Mouse (Mus musculus): ENCODE data around the gene Fam24b. TPM values are rescaled to one million over a fixed set of nuclear protein-coding genes. Genes with fewer than 3 reads are reported as not detected.

The Fam24b gene
- polyA plus RNA-seq (2014; fragmentation: Nextera tagmentation; extraction: Ambion mirVana): 0.42 TPM in 1 of 2 replicates, not detected in the other

DNA sequence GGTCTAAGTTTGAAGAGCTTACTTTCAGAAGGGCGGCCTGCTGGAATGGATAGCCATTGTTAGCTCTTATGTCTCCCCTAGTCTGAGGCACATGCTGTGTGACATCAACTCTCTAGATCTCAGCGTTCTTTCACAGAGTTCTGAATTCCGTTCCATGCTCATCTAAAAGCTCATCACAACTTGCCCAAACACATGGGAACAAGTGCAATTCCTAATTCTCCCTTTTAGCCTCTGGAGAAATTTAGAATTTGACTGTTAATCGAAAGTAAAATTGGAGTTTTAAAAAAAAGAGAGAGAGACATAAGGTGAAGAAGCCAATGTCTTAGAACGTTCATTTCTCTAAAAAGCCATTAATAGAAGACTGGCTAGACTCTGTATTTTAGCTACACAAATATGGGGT is at the start of gene Fam24b:
Gene Fam24b, minus strand, starts transcription at position 101 of the 400 bp plus-strand sequence.
- Histone ChIP-seq H3K27ac (ENCODE audit: low read depth) (no peak within 1 kb of the TSS), H3K27me3 (replicated peaks; ENCODE audit: control insufficient read depth, insufficient read depth, low read length) (no peaks in the 10 kb centered on the region), H3K9me3 (ENCODE audit: control insufficient read depth, low read length) (no peaks in the 10 kb centered on the region), H3K4me1 (replicated peaks; ENCODE audit: control insufficient read depth, insufficient read depth, low read length) (no peaks in the 10 kb centered on the region), H3K9ac (ENCODE audit: low read length) (no peak within 1 kb of the TSS), H3K4me2 (ENCODE audit: low read length) (no peak within 1 kb of the TSS), H3K36me3 (ENCODE audit: control insufficient read depth, insufficient read depth, low read length) (no peaks in the 10 kb centered on the region), H3K4me3 (ENCODE audit: low read depth, low read length) (no peak within 1 kb of the TSS)
- no peak for ATAC-seq (replicated peaks; ENCODE audit: low FRiP score, low TSS enrichment, low read depth)
- 88% methylated on average over 5 of the region's 5 CpGs for WGBS
- DNase-seq (ENCODE audit: low spot score): no peak

DNA sequence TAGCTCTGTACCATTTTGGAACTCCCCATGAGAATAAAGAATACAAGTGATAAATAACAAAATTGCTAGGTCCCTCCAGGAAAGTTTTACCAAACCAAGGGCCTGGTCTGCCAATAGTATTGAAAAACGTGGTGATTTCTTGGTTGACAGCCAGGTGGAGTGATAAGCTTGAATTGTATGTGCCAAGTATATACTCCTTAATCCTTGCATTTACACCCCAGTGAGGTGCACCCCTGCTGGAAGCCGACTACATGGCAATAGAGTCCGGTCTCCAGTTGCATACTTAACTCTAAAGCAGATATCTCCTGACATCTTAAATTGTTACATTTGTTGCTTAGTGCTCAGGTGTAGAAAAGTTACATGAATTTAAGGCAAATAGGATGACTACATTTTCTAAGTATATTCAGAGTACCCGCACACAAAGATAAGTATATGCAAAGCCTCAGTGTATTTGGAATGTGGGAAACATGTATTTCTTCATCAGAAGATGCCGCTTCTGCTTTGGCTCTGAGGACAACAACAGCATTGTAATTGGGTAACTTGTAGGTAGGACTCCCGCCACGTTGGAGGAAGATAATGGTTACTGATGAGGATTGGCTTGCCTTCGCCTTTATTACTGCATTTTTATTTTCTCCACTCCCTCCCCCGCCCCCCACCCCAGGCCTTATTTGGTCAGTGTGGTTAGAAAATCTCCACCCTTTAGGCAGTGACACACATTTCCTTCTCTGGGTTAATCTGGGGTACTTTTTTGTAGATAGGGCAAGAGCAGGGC is 42.8 kb upstream of the Fam24b start:
- peaks cover 5% of the 10 kb centered on the region for H3K4me1 ChIP-seq (replicated peaks; ENCODE audit: control insufficient read depth, insufficient read depth, low read length)
- no peaks in the 10 kb centered on the region for H3K9me3 ChIP-seq (ENCODE audit: control insufficient read depth, low read length)
- H3K27me3 ChIP-seq (replicated peaks; ENCODE audit: control insufficient read depth, insufficient read depth, low read length): no peaks in the 10 kb centered on the region
- no peak for DNase-seq (ENCODE audit: low spot score)
- ATAC-seq (replicated peaks; ENCODE audit: low FRiP score, low TSS enrichment, low read depth): no peak
- H3K4me2 ChIP-seq (ENCODE audit: low read length): peak overlapping the region; percentile 65
- H3K36me3 ChIP-seq (ENCODE audit: control insufficient read depth, insufficient read depth, low read length): peaks cover 12% of the 10 kb centered on the region; the same call in 1 of the 2 replicates
- H3K27ac ChIP-seq (ENCODE audit: low read depth): peak overlapping the region; percentile 96
- peak overlapping the region; percentile 80 for H3K9ac ChIP-seq (ENCODE audit: low read length)
- 73% methylated on average over 9 of the region's 9 CpGs for WGBS
- H3K4me3 ChIP-seq (ENCODE audit: low read depth, low read length): peak overlapping the region; percentile 73

DNA sequence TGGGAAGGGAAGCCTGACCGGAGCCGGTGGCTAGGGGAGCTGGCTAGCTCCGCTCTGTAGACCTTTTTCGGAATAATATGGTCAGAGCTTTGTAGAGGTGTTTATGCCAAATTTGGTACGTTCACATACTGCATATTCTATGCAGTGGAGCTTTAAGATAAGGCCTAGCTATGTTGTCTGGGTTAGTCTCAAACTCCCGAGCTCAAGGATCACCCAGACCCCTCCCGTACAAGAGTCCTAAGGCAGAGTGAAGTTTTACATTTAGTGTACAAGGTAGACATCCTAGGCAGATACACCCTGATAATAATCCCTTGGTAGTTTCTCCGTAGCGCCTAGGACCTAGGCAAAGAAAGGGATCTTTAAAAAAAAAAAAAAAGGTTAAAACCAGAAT is 42.1 kb upstream of the Fam24b start:
- H3K27me3 ChIP-seq (replicated peaks; ENCODE audit: control insufficient read depth, insufficient read depth, low read length): no peaks in the 10 kb centered on the region
- H3K9ac ChIP-seq (ENCODE audit: low read length): peak overlapping the region; percentile 80
- peak overlapping the region; percentile 73 for H3K4me3 ChIP-seq (ENCODE audit: low read depth, low read length)
- peak overlapping the region; percentile 65 for H3K4me2 ChIP-seq (ENCODE audit: low read length)
- H3K4me1 ChIP-seq (replicated peaks; ENCODE audit: control insufficient read depth, insufficient read depth, low read length): peaks cover 5% of the 10 kb centered on the region
- peak; percentile 45; the same call in 1 of the 2 replicates for ATAC-seq (replicated peaks; ENCODE audit: low FRiP score, low TSS enrichment, low read depth)
- H3K36me3 ChIP-seq (ENCODE audit: control insufficient read depth, insufficient read depth, low read length): peaks cover 12% of the 10 kb centered on the region; the same call in 1 of the 2 replicates
- H3K9me3 ChIP-seq (ENCODE audit: control insufficient read depth, low read length): no peaks in the 10 kb centered on the region
- peak overlapping the region; percentile 96 for H3K27ac ChIP-seq (ENCODE audit: low read depth)
- DNase-seq (ENCODE audit: low spot score): no peak
- WGBS: 7% methylated on average over 9 of the region's 9 CpGs

DNA sequence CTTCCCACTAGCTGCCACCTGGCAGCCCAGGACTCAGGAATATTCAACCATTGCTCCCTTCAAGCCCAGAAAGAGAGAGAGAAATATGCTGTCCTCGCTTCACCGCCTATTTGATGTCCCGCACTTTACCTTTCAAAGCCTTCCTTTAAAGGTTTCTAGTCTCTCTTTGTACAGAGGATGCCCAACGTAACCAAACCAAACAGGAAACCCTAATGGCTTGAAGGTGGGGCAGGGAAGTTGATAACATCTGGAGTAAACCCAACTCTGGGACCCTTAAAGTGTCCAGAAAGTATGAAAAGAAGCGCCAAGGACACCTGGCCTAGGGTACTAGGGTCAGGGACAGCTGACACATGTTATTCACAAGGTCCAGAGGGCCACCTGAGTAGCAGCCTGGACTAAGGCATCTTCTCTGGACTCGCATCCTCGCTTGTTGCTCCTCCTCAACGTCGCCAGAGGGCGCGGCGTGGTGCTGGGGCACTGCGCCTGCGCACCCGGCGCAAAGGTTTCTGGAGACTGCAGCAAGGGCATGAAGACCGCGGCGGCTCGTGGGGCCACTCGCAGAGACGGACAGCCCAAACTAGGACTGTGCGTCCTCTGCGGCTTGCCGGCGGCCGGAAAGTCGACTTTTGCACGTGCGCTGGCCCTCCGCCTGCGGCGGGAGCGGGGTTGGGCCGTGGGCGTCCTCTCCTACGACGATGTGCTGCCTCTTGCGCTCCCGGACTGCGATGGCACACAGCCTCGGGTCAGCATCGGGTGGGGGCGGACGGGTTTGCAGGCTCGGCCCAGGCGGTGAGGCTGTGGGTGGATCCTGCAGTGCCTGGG is 41.5 kb upstream of the Fam24b start, which contains the start of gene Pstk:
Gene Pstk, plus strand, starts transcription at position 494 of the 822 bp plus-strand sequence.
- DNase-seq (ENCODE audit: low spot score) (peak; percentile 92), ATAC-seq (replicated peaks; ENCODE audit: low FRiP score, low TSS enrichment, low read depth) (peak; percentile 97)
- Histone ChIP-seq H3K27me3 (replicated peaks; ENCODE audit: control insufficient read depth, insufficient read depth, low read length) (no peaks in the 10 kb centered on the region), H3K9me3 (ENCODE audit: control insufficient read depth, low read length) (no peaks in the 10 kb centered on the region), H3K36me3 (ENCODE audit: control insufficient read depth, insufficient read depth, low read length) (peaks cover 12% of the 10 kb centered on the region; the same call in 1 of the 2 replicates), H3K4me2 (ENCODE audit: low read length) (peak within 1 kb of the TSS; percentile 65), H3K9ac (ENCODE audit: low read length) (peak within 1 kb of the TSS; percentile 80), H3K27ac (ENCODE audit: low read depth) (peak within 1 kb of the TSS; percentile 96), H3K4me3 (ENCODE audit: low read depth, low read length) (peak within 1 kb of the TSS; percentile 73), H3K4me1 (replicated peaks; ENCODE audit: control insufficient read depth, insufficient read depth, low read length) (peaks cover 5% of the 10 kb centered on the region)
- WGBS: 5% methylated on average over 41 of the region's 47 CpGs

DNA sequence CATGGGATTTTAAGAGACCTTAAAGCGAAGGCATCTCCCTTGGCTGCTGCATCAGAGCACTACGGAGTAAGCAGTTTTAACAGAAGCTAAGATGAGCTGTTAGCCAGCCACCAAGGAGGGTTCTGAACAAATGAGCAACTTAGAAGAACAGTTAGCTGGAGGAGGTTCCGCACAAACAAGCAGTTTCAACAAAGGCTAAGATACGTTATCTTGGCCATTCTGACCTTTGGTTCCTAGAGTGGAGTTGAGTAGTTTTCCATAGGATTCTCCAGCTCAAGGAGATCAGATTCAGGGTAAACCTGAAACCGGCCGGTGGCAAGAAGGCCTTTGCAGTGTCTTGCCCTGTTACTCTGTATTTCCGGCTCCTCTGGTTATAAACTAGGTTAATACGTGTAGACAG is 34.8 kb upstream of the Fam24b start:
- Histone ChIP-seq H3K4me2 (ENCODE audit: low read length) (no peak overlapping the region), H3K36me3 (ENCODE audit: control insufficient read depth, insufficient read depth, low read length) (peaks cover 10% of the 10 kb centered on the region), H3K9me3 (ENCODE audit: control insufficient read depth, low read length) (no peaks in the 10 kb centered on the region), H3K27ac (ENCODE audit: low read depth) (0 out of 2 replicates have a peak overlapping the region, but pooled peaks have one; percentile 9), H3K27me3 (replicated peaks; ENCODE audit: control insufficient read depth, insufficient read depth, low read length) (no peaks in the 10 kb centered on the region), H3K4me1 (replicated peaks; ENCODE audit: control insufficient read depth, insufficient read depth, low read length) (peaks cover 15% of the 10 kb centered on the region), H3K9ac (ENCODE audit: low read length) (no peak overlapping the region), H3K4me3 (ENCODE audit: low read depth, low read length) (no peak overlapping the region)
- DNase-seq (ENCODE audit: low spot score) (no peak), ATAC-seq (replicated peaks; ENCODE audit: low FRiP score, low TSS enrichment, low read depth) (no peak)
- 75% methylated on average over 8 of the region's 8 CpGs for WGBS

DNA sequence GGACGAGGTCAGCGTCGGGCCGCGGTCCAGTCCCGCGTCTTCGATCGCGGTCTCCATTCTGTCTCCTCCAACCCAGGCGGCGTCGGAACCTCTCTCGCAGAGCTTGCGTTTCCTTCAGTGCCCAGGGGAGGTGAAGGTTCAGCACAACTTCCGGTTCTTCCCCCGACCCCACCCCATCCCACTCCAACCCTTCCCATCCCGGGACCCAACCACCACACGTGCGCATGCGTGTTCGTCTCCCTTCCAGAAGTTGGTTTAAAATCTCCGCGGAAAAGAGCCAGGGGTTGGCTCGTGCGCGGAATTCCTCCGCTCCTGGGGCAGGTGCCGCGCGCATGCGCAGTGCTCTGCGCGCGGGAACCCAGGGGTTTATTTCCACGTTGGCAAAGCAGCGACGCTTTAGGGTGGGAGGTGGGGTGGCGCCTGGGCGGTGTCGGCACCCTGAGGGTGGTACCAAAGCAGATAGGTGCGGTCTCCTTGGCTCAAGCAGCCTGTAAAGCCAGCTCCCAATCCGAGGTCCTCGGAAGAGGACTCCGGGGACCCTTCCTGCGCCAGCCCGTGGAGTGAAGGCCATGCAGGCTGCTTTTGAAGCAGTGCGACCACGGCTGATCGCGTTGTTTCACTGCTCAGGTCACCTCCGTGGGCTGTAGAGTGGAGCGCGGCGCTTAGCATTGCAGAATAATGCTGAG is 33.4 kb upstream of the Fam24b start, which contains the start of gene 2310057M21Rik:
Gene 2310057M21Rik, minus strand, starts transcription at position 145 of the 686 bp plus-strand sequence.
- peaks cover 15% of the 10 kb centered on the region for H3K4me1 ChIP-seq (replicated peaks; ENCODE audit: control insufficient read depth, insufficient read depth, low read length)
- H3K9ac ChIP-seq (ENCODE audit: low read length): peak within 1 kb of the TSS; percentile 82
- peak within 1 kb of the TSS; percentile 85 for H3K27ac ChIP-seq (ENCODE audit: low read depth)
- DNase-seq (ENCODE audit: low spot score): peak; percentile 94
- H3K4me2 ChIP-seq (ENCODE audit: low read length): peak within 1 kb of the TSS; percentile 64
- peak within 1 kb of the TSS; percentile 75 for H3K4me3 ChIP-seq (ENCODE audit: low read depth, low read length)
- WGBS: under 1% methylated on average over 55 of the region's 55 CpGs
- no peaks in the 10 kb centered on the region for H3K27me3 ChIP-seq (replicated peaks; ENCODE audit: control insufficient read depth, insufficient read depth, low read length)
- peak; percentile 98 for ATAC-seq (replicated peaks; ENCODE audit: low FRiP score, low TSS enrichment, low read depth)
- no peaks in the 10 kb centered on the region for H3K9me3 ChIP-seq (ENCODE audit: control insufficient read depth, low read length)
- peaks cover 24% of the 10 kb centered on the region for H3K36me3 ChIP-seq (ENCODE audit: control insufficient read depth, insufficient read depth, low read length)

DNA sequence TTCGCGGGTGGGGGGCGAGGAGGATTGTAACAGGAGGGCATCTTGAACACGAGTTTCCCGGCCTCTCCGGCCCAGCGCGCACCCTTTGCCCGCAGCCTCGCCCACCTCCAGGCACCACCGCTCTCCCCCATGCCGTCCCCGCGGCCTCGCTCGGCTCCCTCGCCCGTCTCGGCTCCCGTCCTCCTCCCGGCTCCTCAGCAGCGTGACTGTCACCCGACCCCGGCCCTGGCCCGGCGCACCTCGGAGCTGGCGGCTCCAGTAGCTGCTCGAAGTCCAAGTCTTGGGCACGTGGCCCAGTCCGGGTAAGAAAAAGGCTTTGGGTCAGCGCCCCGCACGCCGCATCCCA is 32.9 kb upstream of the Fam24b start:
- Histone ChIP-seq H3K9ac (ENCODE audit: low read length) (peak overlapping the region; percentile 82), H3K27me3 (replicated peaks; ENCODE audit: control insufficient read depth, insufficient read depth, low read length) (no peaks in the 10 kb centered on the region), H3K4me3 (ENCODE audit: low read depth, low read length) (peak overlapping the region; percentile 75), H3K4me2 (ENCODE audit: low read length) (peak overlapping the region; percentile 64), H3K27ac (ENCODE audit: low read depth) (peak overlapping the region; percentile 85), H3K9me3 (ENCODE audit: control insufficient read depth, low read length) (no peaks in the 10 kb centered on the region), H3K36me3 (ENCODE audit: control insufficient read depth, insufficient read depth, low read length) (peaks cover 29% of the 10 kb centered on the region), H3K4me1 (replicated peaks; ENCODE audit: control insufficient read depth, insufficient read depth, low read length) (peaks cover 15% of the 10 kb centered on the region)
- ATAC-seq (replicated peaks; ENCODE audit: low FRiP score, low TSS enrichment, low read depth) (peak; percentile 78), DNase-seq (ENCODE audit: low spot score) (no peak)
- 0% methylated on average over 35 of the region's 35 CpGs for WGBS

DNA sequence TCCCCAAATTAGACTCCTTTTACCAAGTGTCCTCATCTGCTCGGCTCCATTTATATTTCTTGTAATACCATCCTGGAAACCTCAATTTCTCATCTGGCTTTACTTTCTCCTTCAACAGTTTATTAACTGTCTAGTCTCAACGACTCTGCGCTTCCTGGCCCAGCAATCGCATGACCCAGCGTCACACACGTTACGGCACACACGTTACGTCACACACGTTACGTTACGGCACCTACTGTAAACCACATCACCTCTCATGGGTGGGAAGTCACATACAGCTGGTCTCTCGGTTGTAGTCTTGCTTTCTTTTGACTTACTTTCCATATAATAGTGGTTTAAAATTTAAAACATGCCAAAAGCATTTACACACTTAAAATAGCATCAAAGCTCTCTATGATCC is 26.8 kb upstream of the Fam24b start:
- H3K9ac ChIP-seq (ENCODE audit: low read length): no peak overlapping the region
- H3K4me1 ChIP-seq (replicated peaks; ENCODE audit: control insufficient read depth, insufficient read depth, low read length): peaks cover 3% of the 10 kb centered on the region
- H3K27me3 ChIP-seq (replicated peaks; ENCODE audit: control insufficient read depth, insufficient read depth, low read length): no peaks in the 10 kb centered on the region
- DNase-seq (ENCODE audit: low spot score) (no peak), ATAC-seq (replicated peaks; ENCODE audit: low FRiP score, low TSS enrichment, low read depth) (no peak)
- no peak overlapping the region for H3K4me3 ChIP-seq (ENCODE audit: low read depth, low read length)
- no peaks in the 10 kb centered on the region for H3K9me3 ChIP-seq (ENCODE audit: control insufficient read depth, low read length)
- peaks cover 73% of the 10 kb centered on the region for H3K36me3 ChIP-seq (ENCODE audit: control insufficient read depth, insufficient read depth, low read length)
- no peak overlapping the region for H3K27ac ChIP-seq (ENCODE audit: low read depth)
- 92% methylated on average over 13 of the region's 13 CpGs for WGBS
- H3K4me2 ChIP-seq (ENCODE audit: low read length): no peak overlapping the region

All from intestine, embryonic 14.5 days (tissue).